Mouse (Mus musculus) left cerebral cortex, postnatal 14 days (tissue): ENCODE measurements around the gene Cars2. TPM values are rescaled to one million over a fixed set of nuclear protein-coding genes. Genes with fewer than 3 reads are reported as not detected.
"Not testable (repeated sequence)": the region's sequence is repeated elsewhere in the genome, so short reads cannot be mapped to it uniquely, and the experiment has no call there.

Experiments used
- DNase-seq, 2 experiments: peaks; one replicate each; pipeline ENCODE4 v3.0.0; 2021 to 2022; ENCODE audit warnings: low spot score in 2 of 2, mixed read lengths in 1 of 2
- intact Hi-C: fragments of 180-260 bp; cut with DNase I; formaldehyde crosslinking; loops from one replicate; pipeline ENCODE4 v1.15.1; 2025
- total RNA-seq, 2 experiments: library from RNA; stranded (reverse); gene quantifications; 2 replicates each; pipeline ENCODE4 v1.2.3; 2021

Cars2 gene
- total RNA-seq, 2 experiments from 2014 or later: 18.2 to 26.1 TPM

- peak; percentile 97 for DNase-seq
- intact Hi-C loops: loop anchor here (2.0 to 5.0 kb wide), 3 partner anchors 61 to 144 kb away; partner anchors contain the start of genes 1700016D06Rik, Ankrd10 and Naxd
These were observed 7.4 kb upstream of the Cars2 start for GRCm38 (mm10) chr8:11557768-11558629.

GRCm38 (mm10) chr8:11557424-11557767 lies 6.8 kb upstream of the Cars2 start:
- peak in 1 of 2 experiments; percentile 34 for DNase-seq
- intact Hi-C loops: loop anchor here (2.0 to 5.0 kb wide), 3 partner anchors 60 to 145 kb away; partner anchors contain the start of genes 1700016D06Rik, Ankrd10 and Naxd

- intact Hi-C loops: loop anchor here (2.0 to 5.0 kb wide), 3 partner anchors 60 to 145 kb away; partner anchors contain the start of genes 1700016D06Rik, Ankrd10 and Naxd
- peak; percentile 46 to 52 for DNase-seq
These were observed 6.3 kb upstream of the Cars2 start for GRCm38 (mm10) chr8:11556691-11557423.

- DNase-seq: peak; percentile 100
- intact Hi-C loops: loop anchor here (2.0 to 5.0 kb wide), 3 partner anchors 59 to 146 kb away; partner anchors contain the start of genes 1700016D06Rik, Ankrd10 and Naxd
These were observed 5.4 kb upstream of the Cars2 start for GRCm38 (mm10) chr8:11555720-11556591.

GRCm38 (mm10) chr8:11554799-11555719 lies 4.5 kb upstream of the Cars2 start, which contains the start of gene Ing1:
Gene Ing1, plus strand, starts transcription at chr8:11555571.
- intact Hi-C loops: loop anchor here (5.0 kb wide), 2 partner anchors 58 to 147 kb away; partner anchors contain the start of genes 1700016D06Rik and Naxd
- DNase-seq: peak; percentile 95 to 97

- intact Hi-C loops: no loop called here
- no peak for DNase-seq
These were observed 1.8 kb upstream of the Cars2 start for GRCm38 (mm10) chr8:11552390-11552789.

GRCm38 (mm10) chr8:11551497-11551896 lies 914 bp upstream of the Cars2 start:
- DNase-seq, intact Hi-C loops: not testable (repeated sequence)

GRCm38 (mm10) chr8:11549706-11550105 lies 877 bp downstream of the Cars2 start:
- intact Hi-C loops: no loop called here
- DNase-seq: peak in 1 of 2 experiments; percentile 39

- intact Hi-C loops: no loop called here
- DNase-seq: no peak
These were observed 3.5 kb downstream of the Cars2 start for GRCm38 (mm10) chr8:11547063-11547462.

GRCm38 (mm10) chr8:11544386-11544785 lies 6.2 kb downstream of the Cars2 start:
- intact Hi-C loops: no loop called here

GRCm38 (mm10) chr8:11542866-11543265 lies 7.7 kb downstream of the Cars2 start:
- no peak for DNase-seq

More at GRCm38 (mm10) chr8:11544386-11544785, 6.2 kb downstream of the Cars2 start:
- DNase-seq: peak in 1 of 2 experiments; percentile 47

GRCm38 (mm10) chr8:11542031-11542430 lies 8.6 kb downstream of the Cars2 start:
- intact Hi-C loops: no loop called here

More at GRCm38 (mm10) chr8:11542866-11543265, 7.7 kb downstream of the Cars2 start:
- intact Hi-C loops: no loop called here

GRCm38 (mm10) chr8:11540182-11540581 lies 10.4 kb downstream of the Cars2 start:
- intact Hi-C loops: no loop called here
- no peak for DNase-seq

More at GRCm38 (mm10) chr8:11542031-11542430, 8.6 kb downstream of the Cars2 start:
- no peak for DNase-seq

- intact Hi-C loops: no loop called here
These were observed 11.5 kb downstream of the Cars2 start for GRCm38 (mm10) chr8:11539049-11539448.

GRCm38 (mm10) chr8:11534494-11534893 lies 16.1 kb downstream of the Cars2 start:
- DNase-seq: no peak
- intact Hi-C loops: no loop called here

More at GRCm38 (mm10) chr8:11539049-11539448, 11.5 kb downstream of the Cars2 start:
- DNase-seq: no peak

GRCm38 (mm10) chr8:11530849-11531248 lies 19.7 kb downstream of the Cars2 start:
- intact Hi-C loops: no loop called here
- DNase-seq: no peak

- intact Hi-C loops: no loop called here
- DNase-seq: no peak
These were observed 20.3 kb downstream of the Cars2 start for GRCm38 (mm10) chr8:11530155-11530770.
